Mouse (Mus musculus): ENCODE results near the gene Bub1b. TPM values are rescaled to one million over a fixed set of nuclear protein-coding genes. Genes with fewer than 3 reads are reported as not detected.

The Bub1b gene
- total RNA-seq, 1 experiment = 115 TPM

DNA sequence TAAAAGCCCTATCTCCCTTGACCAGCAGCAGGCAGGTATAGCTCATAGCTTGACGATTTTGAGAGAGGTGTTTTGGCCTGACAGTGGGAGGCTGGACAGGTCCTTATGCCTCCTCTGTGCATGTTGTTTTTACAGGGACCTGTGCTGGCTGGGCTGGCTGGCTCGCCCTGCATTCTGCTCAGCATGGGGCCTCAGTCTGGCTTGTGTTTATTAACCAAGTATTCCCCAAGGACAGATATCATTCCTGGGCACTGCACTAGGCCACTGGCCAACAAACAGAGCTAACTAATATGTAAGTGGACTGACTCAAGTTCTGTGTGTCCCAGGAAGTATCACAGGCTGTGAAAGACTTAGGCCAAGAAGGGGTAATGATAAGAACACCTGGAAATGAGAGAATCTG lies 71.8 kb downstream of the Bub1b start:
- Histone ChIP-seq H3K9ac (ENCODE audit: insufficient read depth, low read depth, low read length, poor library complexity, severe bottlenecking) (no peak overlapping the region), H3K27ac (ENCODE audit: insufficient read depth, low read depth, low read length, poor library complexity, severe bottlenecking) (no peak overlapping the region), H3K9me3 (ENCODE audit: control insufficient read depth, insufficient read depth, low read depth, low read length) (no peaks in the 10 kb centered on the region), H3K36me3 (ENCODE audit: control insufficient read depth, insufficient read depth, low read length, poor library complexity, severe bottlenecking) (no peaks in the 10 kb centered on the region), H3K4me1 (ENCODE audit: control insufficient read depth in 2 of 2, insufficient read depth in 2 of 2, low read length in 2 of 2, poor library complexity in 1 of 2) (peaks cover 10 to 21% of the 10 kb centered on the region in 2 experiments), H3K4me3 (ENCODE audit: insufficient read depth in 1 of 2, low read depth in 1 of 2, low read length in 2 of 2, poor library complexity in 1 of 2, severe bottlenecking in 1 of 2) (no peak overlapping the region)
- no peak for TF ChIP-seq MAFK (IDR thresholded peaks at IDR 0.05; ENCODE audit: insufficient read depth, low read depth, low read length)
- no peak for TF ChIP-seq CHD2 (IDR thresholded peaks at IDR 0.05; ENCODE audit: low read depth, low read length)
- DNase-seq (ENCODE audit: low read depth, low spot score) = no peak
- in situ Hi-C loops (cut with MboI; ENCODE audit: low sequenced_read_pairs in 2 of 2, unreplicated experiment in 2 of 2) = no loop called here

DNA sequence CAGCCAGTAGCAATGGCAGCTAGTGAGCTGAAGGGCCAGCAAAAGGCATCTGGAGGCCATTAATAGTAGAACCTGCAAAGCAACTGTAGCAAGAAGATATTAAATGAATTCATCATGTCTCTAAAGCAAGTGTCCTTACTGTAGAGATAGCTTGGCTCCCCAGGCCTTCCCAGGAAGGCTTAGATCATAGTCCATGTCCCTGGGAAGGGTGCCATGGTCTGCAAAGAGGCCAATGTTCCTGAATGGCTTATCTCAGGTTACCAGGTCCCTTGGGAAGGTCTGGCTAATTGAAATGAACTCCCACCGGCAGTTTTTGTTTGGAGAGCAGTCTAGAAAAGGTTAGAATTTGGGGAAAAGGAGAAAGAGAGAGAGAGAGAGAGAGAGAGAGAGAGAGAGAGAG lies 73.7 kb downstream of the Bub1b start:
- Histone ChIP-seq H3K4me1 (ENCODE audit: control insufficient read depth in 2 of 2, insufficient read depth in 2 of 2, low read length in 2 of 2, poor library complexity in 1 of 2) (peaks cover 10 to 22% of the 10 kb centered on the region in 2 experiments), H3K9me3 (ENCODE audit: control insufficient read depth, insufficient read depth, low read depth, low read length) (no peaks in the 10 kb centered on the region), H3K4me3 (ENCODE audit: insufficient read depth in 1 of 2, low read depth in 1 of 2, low read length in 2 of 2, poor library complexity in 1 of 2, severe bottlenecking in 1 of 2) (no peak overlapping the region), H3K9ac (ENCODE audit: insufficient read depth, low read depth, low read length, poor library complexity, severe bottlenecking) (no peak overlapping the region), H3K27ac (ENCODE audit: insufficient read depth, low read depth, low read length, poor library complexity, severe bottlenecking) (no peak overlapping the region), H3K36me3 (ENCODE audit: control insufficient read depth, insufficient read depth, low read length, poor library complexity, severe bottlenecking) (no peaks in the 10 kb centered on the region)
- in situ Hi-C loops (cut with MboI; ENCODE audit: low sequenced_read_pairs in 2 of 2, unreplicated experiment in 2 of 2) = no loop called here
- no peak for TF ChIP-seq MAFK (IDR thresholded peaks at IDR 0.05; ENCODE audit: insufficient read depth, low read depth, low read length)
- TF ChIP-seq ZNF384 (IDR thresholded peaks at IDR 0.05; ENCODE audit: low read depth, low read length) = no peak
- TF ChIP-seq HCFC1 (IDR thresholded peaks at IDR 0.05; ENCODE audit: borderline replicate concordance, insufficient read depth, low read length) = no peak
- no peak for TF ChIP-seq CHD2 (IDR thresholded peaks at IDR 0.05; ENCODE audit: low read depth, low read length)
- no peak for TF ChIP-seq ZC3H11A (IDR thresholded peaks at IDR 0.05; ENCODE audit: borderline replicate concordance, low read depth, low read length)
- no peak for DNase-seq (ENCODE audit: low read depth, low spot score)

DNA sequence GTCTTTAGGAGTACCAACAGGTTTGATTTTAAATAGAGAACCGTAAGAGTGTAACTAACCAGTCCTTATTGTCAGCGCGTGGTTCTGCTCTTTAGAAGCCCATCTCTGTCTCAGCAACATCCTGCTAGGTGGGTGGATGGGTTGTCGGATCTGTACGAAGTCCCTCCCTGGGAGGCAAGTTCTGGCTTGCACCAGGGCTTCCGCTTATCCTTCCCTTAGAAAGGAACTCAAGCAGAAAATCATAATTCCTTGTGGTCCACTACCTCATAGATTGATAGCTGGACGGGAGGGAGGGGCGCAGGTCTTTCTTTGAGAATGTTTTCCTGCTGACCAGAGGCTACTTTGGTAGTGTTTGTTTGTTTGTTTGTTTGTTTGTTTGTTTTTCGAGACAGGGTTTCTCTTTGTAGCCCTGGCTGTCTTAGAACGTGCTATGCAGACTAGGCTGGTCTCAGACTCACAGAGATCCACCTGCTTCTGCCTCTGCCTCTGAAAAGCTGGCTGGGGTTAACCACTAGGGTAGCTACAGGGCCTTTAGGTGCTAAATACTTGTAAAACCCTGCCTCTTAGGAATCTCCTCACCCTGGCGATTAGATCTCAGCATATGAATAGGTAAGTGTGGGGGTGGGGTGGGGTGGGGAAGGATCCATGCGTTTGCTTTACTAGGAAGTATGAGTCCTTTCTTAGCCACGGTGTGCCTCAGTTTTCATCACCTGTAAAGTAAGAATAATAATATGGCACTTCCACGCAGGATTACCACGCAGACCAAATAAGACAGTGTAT lies 75.9 kb downstream of the Bub1b start:
- TF ChIP-seq ZC3H11A (IDR thresholded peaks at IDR 0.05; ENCODE audit: borderline replicate concordance, low read depth, low read length) (no peak), HCFC1 (IDR thresholded peaks at IDR 0.05; ENCODE audit: borderline replicate concordance, insufficient read depth, low read length) (no peak), MAFK (IDR thresholded peaks at IDR 0.05; ENCODE audit: insufficient read depth, low read depth, low read length) (no peak), ZNF384 (IDR thresholded peaks at IDR 0.05; ENCODE audit: low read depth, low read length) (no peak)
- H3K36me3 ChIP-seq (ENCODE audit: control insufficient read depth, insufficient read depth, low read length, poor library complexity, severe bottlenecking) = no peaks in the 10 kb centered on the region
- DNase-seq (ENCODE audit: low read depth, low spot score) = no peak
- peak overlapping the region in 1 of 2 experiments; percentile 8; a peak in 2 of 4 replicates for H3K4me3 ChIP-seq (ENCODE audit: insufficient read depth in 1 of 2, low read depth in 1 of 2, low read length in 2 of 2, poor library complexity in 1 of 2, severe bottlenecking in 1 of 2)
- in situ Hi-C loops (cut with MboI; ENCODE audit: low sequenced_read_pairs in 2 of 2, unreplicated experiment in 2 of 2) = no loop called here
- peaks cover 10 to 22% of the 10 kb centered on the region in 2 experiments for H3K4me1 ChIP-seq (ENCODE audit: control insufficient read depth in 2 of 2, insufficient read depth in 2 of 2, low read length in 2 of 2, poor library complexity in 1 of 2)
- H3K27ac ChIP-seq (ENCODE audit: insufficient read depth, low read depth, low read length, poor library complexity, severe bottlenecking) = no peak overlapping the region
- H3K9ac ChIP-seq (ENCODE audit: insufficient read depth, low read depth, low read length, poor library complexity, severe bottlenecking) = no peak overlapping the region; the same call in 1 of the 2 replicates
- H3K9me3 ChIP-seq (ENCODE audit: control insufficient read depth, insufficient read depth, low read depth, low read length) = no peaks in the 10 kb centered on the region

DNA sequence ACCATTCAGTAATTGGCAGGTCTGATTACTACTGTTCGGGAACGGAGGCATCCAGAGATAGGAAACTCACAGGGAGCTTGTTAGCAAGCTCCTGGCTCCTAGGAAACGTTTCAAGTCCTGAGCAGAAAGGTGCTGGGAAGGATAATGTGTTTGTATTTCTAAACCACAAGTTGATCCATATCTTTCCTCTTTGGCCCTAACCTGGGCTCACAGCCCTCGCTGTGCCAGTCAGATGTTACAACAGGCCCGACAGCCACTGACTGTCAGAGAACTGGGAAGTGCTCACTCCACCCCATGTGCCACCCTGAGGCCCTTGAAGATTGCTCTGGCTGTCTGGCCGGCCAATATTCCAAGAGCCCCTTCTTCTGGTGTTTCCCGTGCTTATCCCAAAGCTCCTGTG lies 76.5 kb downstream of the Bub1b start:
- in situ Hi-C loops (cut with MboI; ENCODE audit: low sequenced_read_pairs in 2 of 2, unreplicated experiment in 2 of 2) = no loop called here
- no peak for DNase-seq (ENCODE audit: low read depth, low spot score)
- no peak overlapping the region for H3K9ac ChIP-seq (ENCODE audit: insufficient read depth, low read depth, low read length, poor library complexity, severe bottlenecking)
- peaks cover 10 to 22% of the 10 kb centered on the region in 2 experiments for H3K4me1 ChIP-seq (ENCODE audit: control insufficient read depth in 2 of 2, insufficient read depth in 2 of 2, low read length in 2 of 2, poor library complexity in 1 of 2)
- TF ChIP-seq MAFK (IDR thresholded peaks at IDR 0.05; ENCODE audit: insufficient read depth, low read depth, low read length) = no peak
- TF ChIP-seq ZC3H11A (IDR thresholded peaks at IDR 0.05; ENCODE audit: borderline replicate concordance, low read depth, low read length) = no peak
- no peak for TF ChIP-seq CHD2 (IDR thresholded peaks at IDR 0.05; ENCODE audit: low read depth, low read length)
- no peak for TF ChIP-seq ZNF384 (IDR thresholded peaks at IDR 0.05; ENCODE audit: low read depth, low read length)
- no peak for TF ChIP-seq HCFC1 (IDR thresholded peaks at IDR 0.05; ENCODE audit: borderline replicate concordance, insufficient read depth, low read length)
- peak overlapping the region in 1 of 2 experiments; percentile 8; a peak in 2 of 4 replicates for H3K4me3 ChIP-seq (ENCODE audit: insufficient read depth in 1 of 2, low read depth in 1 of 2, low read length in 2 of 2, poor library complexity in 1 of 2, severe bottlenecking in 1 of 2)
- no peaks in the 10 kb centered on the region for H3K9me3 ChIP-seq (ENCODE audit: control insufficient read depth, insufficient read depth, low read depth, low read length)
- H3K36me3 ChIP-seq (ENCODE audit: control insufficient read depth, insufficient read depth, low read length, poor library complexity, severe bottlenecking) = no peaks in the 10 kb centered on the region
- H3K27ac ChIP-seq (ENCODE audit: insufficient read depth, low read depth, low read length, poor library complexity, severe bottlenecking) = no peak overlapping the region
